Mouse (Mus musculus): ENCODE measurements at regions not wholly inside any gene's neighbourhood (a gene's known extent, or its start where the extent isn't known, plus 50 kb on each side); places are given as distances from the start of the nearest gene placed in this dataset.

GRCm38 (mm10) chr6:31287686-31288085 is 110.8 kb upstream of the Mkln1 start:
- ATAC-seq (replicated peaks; ENCODE audit: low FRiP score, low TSS enrichment, low read depth) (no peak), DNase-seq (ENCODE audit: low spot score) (no peak)
- Histone ChIP-seq H3K9me3 (ENCODE audit: control insufficient read depth, low read length) (no peaks in the 10 kb centered on the region), H3K27ac (ENCODE audit: low read depth) (no peak overlapping the region), H3K36me3 (ENCODE audit: control insufficient read depth, insufficient read depth, low read length) (no peaks in the 10 kb centered on the region), H3K27me3 (replicated peaks; ENCODE audit: control insufficient read depth, insufficient read depth, low read length) (no peaks in the 10 kb centered on the region), H3K4me1 (replicated peaks; ENCODE audit: control insufficient read depth, insufficient read depth, low read length) (peaks cover 3% of the 10 kb centered on the region; the same call in 1 of the 2 replicates), H3K9ac (ENCODE audit: low read length) (no peak overlapping the region), H3K4me2 (ENCODE audit: low read length) (no peak overlapping the region), H3K4me3 (ENCODE audit: low read depth, low read length) (no peak overlapping the region)
- 21% methylated on average over 7 of the region's 7 CpGs for WGBS

- Histone ChIP-seq H3K4me1 (replicated peaks; ENCODE audit: control insufficient read depth, insufficient read depth, low read length) (peaks cover 3% of the 10 kb centered on the region; the same call in 1 of the 2 replicates), H3K27me3 (replicated peaks; ENCODE audit: control insufficient read depth, insufficient read depth, low read length) (no peaks in the 10 kb centered on the region), H3K36me3 (ENCODE audit: control insufficient read depth, insufficient read depth, low read length) (no peaks in the 10 kb centered on the region), H3K27ac (ENCODE audit: low read depth) (no peak overlapping the region), H3K9ac (ENCODE audit: low read length) (no peak overlapping the region), H3K4me2 (ENCODE audit: low read length) (no peak overlapping the region), H3K9me3 (ENCODE audit: control insufficient read depth, low read length) (no peaks in the 10 kb centered on the region), H3K4me3 (ENCODE audit: low read depth, low read length) (no peak overlapping the region)
- 32% methylated on average over 14 of the region's 14 CpGs for WGBS
- ATAC-seq (replicated peaks; ENCODE audit: low FRiP score, low TSS enrichment, low read depth) (no peak), DNase-seq (ENCODE audit: low spot score) (no peak)
Measured at GRCm38 (mm10) chr6:31288421-31289233, 109.9 kb upstream of the Mkln1 start.

GRCm38 (mm10) chr6:31289234-31289486 is 109.4 kb upstream of the Mkln1 start:
- no peak for ATAC-seq (replicated peaks; ENCODE audit: low FRiP score, low TSS enrichment, low read depth)
- 91% methylated on average over 4 of the region's 4 CpGs for WGBS

GRCm38 (mm10) chr6:31292081-31292480 is 106.5 kb upstream of the Mkln1 start:
- H3K4me1 ChIP-seq (replicated peaks; ENCODE audit: control insufficient read depth, insufficient read depth, low read length), result peaks cover 3% of the 10 kb centered on the region; the same call in 1 of the 2 replicates
- no peak overlapping the region for H3K4me2 ChIP-seq (ENCODE audit: low read length)
- no peaks in the 10 kb centered on the region for H3K36me3 ChIP-seq (ENCODE audit: control insufficient read depth, insufficient read depth, low read length)
- no peaks in the 10 kb centered on the region for H3K27me3 ChIP-seq (replicated peaks; ENCODE audit: control insufficient read depth, insufficient read depth, low read length)
- 88% methylated on average over 7 of the region's 7 CpGs for WGBS
- H3K27ac ChIP-seq (ENCODE audit: low read depth), result no peak overlapping the region
- no peaks in the 10 kb centered on the region for H3K9me3 ChIP-seq (ENCODE audit: control insufficient read depth, low read length)
- no peak overlapping the region for H3K4me3 ChIP-seq (ENCODE audit: low read depth, low read length)
- no peak for ATAC-seq (replicated peaks; ENCODE audit: low FRiP score, low TSS enrichment, low read depth)
- DNase-seq (ENCODE audit: low spot score), result no peak
- no peak overlapping the region for H3K9ac ChIP-seq (ENCODE audit: low read length)

More at GRCm38 (mm10) chr6:31289234-31289486, 109.4 kb upstream of the Mkln1 start:
- no peak overlapping the region for H3K4me2 ChIP-seq (ENCODE audit: low read length)
- no peaks in the 10 kb centered on the region for H3K36me3 ChIP-seq (ENCODE audit: control insufficient read depth, insufficient read depth, low read length)
- DNase-seq (ENCODE audit: low spot score), result no peak
- H3K4me3 ChIP-seq (ENCODE audit: low read depth, low read length), result no peak overlapping the region
- H3K27ac ChIP-seq (ENCODE audit: low read depth), result no peak overlapping the region
- peaks cover 3% of the 10 kb centered on the region; the same call in 1 of the 2 replicates for H3K4me1 ChIP-seq (replicated peaks; ENCODE audit: control insufficient read depth, insufficient read depth, low read length)
- no peaks in the 10 kb centered on the region for H3K27me3 ChIP-seq (replicated peaks; ENCODE audit: control insufficient read depth, insufficient read depth, low read length)
- no peaks in the 10 kb centered on the region for H3K9me3 ChIP-seq (ENCODE audit: control insufficient read depth, low read length)
- H3K9ac ChIP-seq (ENCODE audit: low read length), result no peak overlapping the region

- no peak for ATAC-seq (replicated peaks; ENCODE audit: low FRiP score, low TSS enrichment, low read depth)
Measured at GRCm38 (mm10) chr6:31293008-31293407, 105.5 kb upstream of the Mkln1 start.

GRCm38 (mm10) chr6:31299395-31299794 is 99.1 kb upstream of the Mkln1 start:
- WGBS, result 83% methylated on average over 7 of the region's 7 CpGs
- DNase-seq (ENCODE audit: low spot score) (no peak), ATAC-seq (replicated peaks; ENCODE audit: low FRiP score, low TSS enrichment, low read depth) (no peak)
- Histone ChIP-seq H3K27ac (ENCODE audit: low read depth) (no peak overlapping the region), H3K4me2 (ENCODE audit: low read length) (no peak overlapping the region), H3K9me3 (ENCODE audit: control insufficient read depth, low read length) (no peaks in the 10 kb centered on the region), H3K27me3 (replicated peaks; ENCODE audit: control insufficient read depth, insufficient read depth, low read length) (no peaks in the 10 kb centered on the region), H3K9ac (ENCODE audit: low read length) (no peak overlapping the region), H3K36me3 (ENCODE audit: control insufficient read depth, insufficient read depth, low read length) (no peaks in the 10 kb centered on the region), H3K4me1 (replicated peaks; ENCODE audit: control insufficient read depth, insufficient read depth, low read length) (no peaks in the 10 kb centered on the region), H3K4me3 (ENCODE audit: low read depth, low read length) (no peak overlapping the region)

More at GRCm38 (mm10) chr6:31293008-31293407, 105.5 kb upstream of the Mkln1 start:
- no peaks in the 10 kb centered on the region for H3K27me3 ChIP-seq (replicated peaks; ENCODE audit: control insufficient read depth, insufficient read depth, low read length)
- H3K27ac ChIP-seq (ENCODE audit: low read depth), result no peak overlapping the region
- H3K4me1 ChIP-seq (replicated peaks; ENCODE audit: control insufficient read depth, insufficient read depth, low read length), result no peaks in the 10 kb centered on the region
- no peak overlapping the region for H3K4me3 ChIP-seq (ENCODE audit: low read depth, low read length)
- no peak overlapping the region for H3K4me2 ChIP-seq (ENCODE audit: low read length)
- no peaks in the 10 kb centered on the region for H3K9me3 ChIP-seq (ENCODE audit: control insufficient read depth, low read length)
- no peak for DNase-seq (ENCODE audit: low spot score)
- no peak overlapping the region for H3K9ac ChIP-seq (ENCODE audit: low read length)
- 41% methylated on average over 7 of the region's 7 CpGs for WGBS
- H3K36me3 ChIP-seq (ENCODE audit: control insufficient read depth, insufficient read depth, low read length), result no peaks in the 10 kb centered on the region

- WGBS, result 57% methylated on average over 5 of the region's 5 CpGs
- DNase-seq (ENCODE audit: low spot score) (no peak), ATAC-seq (replicated peaks; ENCODE audit: low FRiP score, low TSS enrichment, low read depth) (no peak)
- no peaks in the 10 kb centered on the region for H3K9me3 ChIP-seq (ENCODE audit: control insufficient read depth, low read length)
- no peak overlapping the region for H3K9ac ChIP-seq (ENCODE audit: low read length)
- no peak overlapping the region for H3K27ac ChIP-seq (ENCODE audit: low read depth)
- no peaks in the 10 kb centered on the region for H3K4me1 ChIP-seq (replicated peaks; ENCODE audit: control insufficient read depth, insufficient read depth, low read length)
- H3K4me3 ChIP-seq (ENCODE audit: low read depth, low read length), result no peak overlapping the region
- no peaks in the 10 kb centered on the region for H3K36me3 ChIP-seq (ENCODE audit: control insufficient read depth, insufficient read depth, low read length)
- no peak overlapping the region for H3K4me2 ChIP-seq (ENCODE audit: low read length)
- H3K27me3 ChIP-seq (replicated peaks; ENCODE audit: control insufficient read depth, insufficient read depth, low read length), result no peaks in the 10 kb centered on the region
Measured at GRCm38 (mm10) chr6:31305736-31306135, 92.8 kb upstream of the Mkln1 start.

- H3K4me2 ChIP-seq (ENCODE audit: low read length), result no peak overlapping the region
- no peak overlapping the region for H3K27ac ChIP-seq (ENCODE audit: low read depth)
- WGBS, result 54% methylated on average over 5 of the region's 5 CpGs
- ATAC-seq (replicated peaks; ENCODE audit: low FRiP score, low TSS enrichment, low read depth), result no peak
- H3K4me3 ChIP-seq (ENCODE audit: low read depth, low read length), result no peak overlapping the region
- no peaks in the 10 kb centered on the region for H3K27me3 ChIP-seq (replicated peaks; ENCODE audit: control insufficient read depth, insufficient read depth, low read length)
- DNase-seq (ENCODE audit: low spot score), result no peak
- no peaks in the 10 kb centered on the region for H3K36me3 ChIP-seq (ENCODE audit: control insufficient read depth, insufficient read depth, low read length)
- no peak overlapping the region for H3K9ac ChIP-seq (ENCODE audit: low read length)
- H3K9me3 ChIP-seq (ENCODE audit: control insufficient read depth, low read length), result no peaks in the 10 kb centered on the region
- no peaks in the 10 kb centered on the region for H3K4me1 ChIP-seq (replicated peaks; ENCODE audit: control insufficient read depth, insufficient read depth, low read length)
Measured at GRCm38 (mm10) chr6:31307047-31307633, 91.4 kb upstream of the Mkln1 start.

GRCm38 (mm10) chr6:31307899-31308298 is 90.6 kb upstream of the Mkln1 start:
- no peak for DNase-seq (ENCODE audit: low spot score)
- WGBS, result 21% methylated on average over 4 of the region's 4 CpGs
- ATAC-seq (replicated peaks; ENCODE audit: low FRiP score, low TSS enrichment, low read depth), result no peak

More at GRCm38 (mm10) chr6:31307899-31308298, 90.6 kb upstream of the Mkln1 start:
- H3K27ac ChIP-seq (ENCODE audit: low read depth), result no peak overlapping the region
- no peak overlapping the region for H3K4me3 ChIP-seq (ENCODE audit: low read depth, low read length)
- H3K9ac ChIP-seq (ENCODE audit: low read length), result no peak overlapping the region
- no peaks in the 10 kb centered on the region for H3K27me3 ChIP-seq (replicated peaks; ENCODE audit: control insufficient read depth, insufficient read depth, low read length)
- no peaks in the 10 kb centered on the region for H3K4me1 ChIP-seq (replicated peaks; ENCODE audit: control insufficient read depth, insufficient read depth, low read length)
- H3K36me3 ChIP-seq (ENCODE audit: control insufficient read depth, insufficient read depth, low read length), result no peaks in the 10 kb centered on the region
- H3K4me2 ChIP-seq (ENCODE audit: low read length), result no peak overlapping the region
- H3K9me3 ChIP-seq (ENCODE audit: control insufficient read depth, low read length), result no peaks in the 10 kb centered on the region

Measured in intestine, embryonic 14.5 days (tissue).